Mouse (Mus musculus): ENCODE results near the gene Scarb2. TPM values are rescaled to one million over a fixed set of nuclear protein-coding genes. Genes with fewer than 3 reads are reported as not detected.
A peak's percentile ranks its signal among the peaks of the same experiment; 100 is the strongest.

The Scarb2 gene
- polyA plus RNA-seq, 1 experiment from 2014 or later = 26.7 TPM

- H3K4me3 ChIP-seq (ENCODE audit: low read depth, low read length) = no peak overlapping the region
- ATAC-seq = no peak
- H3K4me2 ChIP-seq (ENCODE audit: low read length) = no peak overlapping the region
- no peaks in the 10 kb centered on the region for H3K27me3 ChIP-seq (ENCODE audit: control insufficient read depth, insufficient read depth, low read depth, low read length)
- no peak overlapping the region for H3K9ac ChIP-seq (ENCODE audit: low read depth, low read length)
- H3K9me3 ChIP-seq (replicated peaks; ENCODE audit: control insufficient read depth, low read length, poor library complexity, severe bottlenecking) = no peaks in the 10 kb centered on the region
- no peaks in the 10 kb centered on the region for H3K4me1 ChIP-seq (ENCODE audit: control insufficient read depth, insufficient read depth, low read length)
- H3K36me3 ChIP-seq (ENCODE audit: control insufficient read depth, insufficient read depth, low read length) = no peaks in the 10 kb centered on the region
- 88% methylated on average over 5 of the region's 5 CpGs for WGBS
- no peak overlapping the region for H3K27ac ChIP-seq (ENCODE audit: low read length)
Observed at GRCm38 (mm10) chr5:92512066-92512465, 5.4 kb upstream of the Scarb2 start.

GRCm38 (mm10) chr5:92511256-92511655 lies 4.6 kb upstream of the Scarb2 start:
- Histone ChIP-seq H3K4me2 (ENCODE audit: low read length) (no peak overlapping the region), H3K4me1 (ENCODE audit: control insufficient read depth, insufficient read depth, low read length) (peaks cover 2% of the 10 kb centered on the region), H3K4me3 (ENCODE audit: low read depth, low read length) (no peak overlapping the region), H3K9me3 (replicated peaks; ENCODE audit: control insufficient read depth, low read length, poor library complexity, severe bottlenecking) (no peaks in the 10 kb centered on the region), H3K27me3 (ENCODE audit: control insufficient read depth, insufficient read depth, low read depth, low read length) (no peaks in the 10 kb centered on the region), H3K36me3 (ENCODE audit: control insufficient read depth, insufficient read depth, low read length) (no peaks in the 10 kb centered on the region), H3K27ac (ENCODE audit: low read length) (no peak overlapping the region), H3K9ac (ENCODE audit: low read depth, low read length) (no peak overlapping the region)
- no peak for ATAC-seq

GRCm38 (mm10) chr5:92508853-92509252 lies 2.2 kb upstream of the Scarb2 start:
- Histone ChIP-seq H3K4me2 (ENCODE audit: low read length) (no peak overlapping the region), H3K9ac (ENCODE audit: low read depth, low read length) (no peak overlapping the region), H3K27me3 (ENCODE audit: control insufficient read depth, insufficient read depth, low read depth, low read length) (no peaks in the 10 kb centered on the region), H3K4me1 (ENCODE audit: control insufficient read depth, insufficient read depth, low read length) (peaks cover 6% of the 10 kb centered on the region), H3K36me3 (ENCODE audit: control insufficient read depth, insufficient read depth, low read length) (no peaks in the 10 kb centered on the region), H3K9me3 (replicated peaks; ENCODE audit: control insufficient read depth, low read length, poor library complexity, severe bottlenecking) (no peaks in the 10 kb centered on the region), H3K4me3 (ENCODE audit: low read depth, low read length) (no peak overlapping the region), H3K27ac (ENCODE audit: low read length) (no peak overlapping the region)
- ATAC-seq = no peak
- WGBS = 91% methylated on average over 5 of the region's 5 CpGs

DNA sequence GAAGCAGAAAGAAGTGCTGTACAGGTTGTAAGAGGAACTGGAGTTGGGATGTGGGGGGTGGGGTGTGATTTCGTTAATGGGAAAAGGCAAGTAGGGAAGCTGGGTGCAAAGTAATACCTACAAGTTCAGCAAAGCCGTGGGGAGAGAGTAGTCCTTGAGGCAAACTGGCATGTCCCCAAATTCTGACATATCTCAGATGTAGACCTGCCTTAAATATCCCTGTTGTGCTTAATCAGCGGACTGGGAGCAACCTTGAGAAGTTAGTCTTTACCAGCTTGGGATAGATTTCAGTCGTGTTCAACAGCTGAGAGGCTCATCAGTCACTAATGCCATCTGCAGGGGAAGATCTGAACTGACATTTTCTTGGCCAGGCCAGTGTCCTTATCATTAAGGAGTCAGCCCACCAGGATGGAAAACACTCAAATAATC lies 318 bp downstream of the Scarb2 start:
- WGBS = 23% methylated on average over 4 of the region's 4 CpGs
- no peak for ATAC-seq
- no peaks in the 10 kb centered on the region for H3K9me3 ChIP-seq (replicated peaks; ENCODE audit: control insufficient read depth, low read length, poor library complexity, severe bottlenecking)
- peak overlapping the region; percentile 93 for H3K4me3 ChIP-seq (ENCODE audit: low read depth, low read length)
- peaks cover 21% of the 10 kb centered on the region for H3K4me1 ChIP-seq (ENCODE audit: control insufficient read depth, insufficient read depth, low read length)
- H3K4me2 ChIP-seq (ENCODE audit: low read length) = peak overlapping the region; percentile 86
- H3K9ac ChIP-seq (ENCODE audit: low read depth, low read length) = peak overlapping the region; percentile 99; the same call in 1 of the 2 replicates
- H3K27ac ChIP-seq (ENCODE audit: low read length) = peak overlapping the region; percentile 99
- no peaks in the 10 kb centered on the region for H3K36me3 ChIP-seq (ENCODE audit: control insufficient read depth, insufficient read depth, low read length)
- no peaks in the 10 kb centered on the region for H3K27me3 ChIP-seq (ENCODE audit: control insufficient read depth, insufficient read depth, low read depth, low read length)

GRCm38 (mm10) chr5:92505402-92505865 lies 1.2 kb downstream of the Scarb2 start:
- peak; percentile 97 for ATAC-seq

DNA sequence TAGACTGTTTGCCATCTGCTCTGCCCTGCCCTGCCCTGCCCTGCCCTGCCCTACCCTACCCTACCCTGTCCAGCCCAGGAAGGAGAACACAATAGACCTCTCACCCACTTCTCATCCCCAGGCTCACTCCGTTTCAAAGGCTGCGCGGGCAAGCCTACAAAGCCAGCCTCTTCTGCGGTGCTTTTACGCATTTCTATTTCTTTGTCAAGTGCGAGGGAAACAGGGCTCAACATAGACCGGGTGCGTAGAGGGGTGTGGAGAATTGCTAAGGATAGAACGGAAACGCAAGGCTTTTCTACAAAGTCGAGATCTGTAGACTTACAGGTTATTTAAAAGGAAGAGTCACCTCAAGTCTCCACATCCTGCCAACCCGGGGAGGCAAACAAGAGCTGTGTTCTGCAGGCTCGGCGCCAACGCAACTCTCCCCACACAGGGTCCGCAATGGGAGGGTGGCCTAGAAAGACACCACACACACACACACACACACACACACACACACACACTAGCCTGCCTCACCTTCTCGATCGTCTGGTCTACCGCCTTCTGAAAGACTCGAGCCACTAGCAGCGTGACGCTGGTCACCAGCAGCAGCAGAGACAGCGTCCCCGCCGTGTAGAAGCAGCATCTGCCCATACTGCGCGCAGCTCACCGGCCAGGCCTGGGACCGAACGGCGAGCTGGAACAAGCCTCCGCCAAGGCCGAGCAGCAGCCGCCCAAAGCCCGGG lies 1.8 kb downstream of the Scarb2 start:
- ATAC-seq = peak; percentile 86
- Histone ChIP-seq H3K4me1 (ENCODE audit: control insufficient read depth, insufficient read depth, low read length) (peaks cover 21% of the 10 kb centered on the region), H3K4me3 (ENCODE audit: low read depth, low read length) (peak overlapping the region; percentile 93), H3K9ac (ENCODE audit: low read depth, low read length) (peak overlapping the region; percentile 99), H3K36me3 (ENCODE audit: control insufficient read depth, insufficient read depth, low read length) (no peaks in the 10 kb centered on the region), H3K9me3 (replicated peaks; ENCODE audit: control insufficient read depth, low read length, poor library complexity, severe bottlenecking) (no peaks in the 10 kb centered on the region), H3K4me2 (ENCODE audit: low read length) (peak overlapping the region; percentile 86), H3K27me3 (ENCODE audit: control insufficient read depth, insufficient read depth, low read depth, low read length) (no peaks in the 10 kb centered on the region), H3K27ac (ENCODE audit: low read length) (peak overlapping the region; percentile 99)
- under 1% methylated on average over 35 of the region's 35 CpGs for WGBS

More at GRCm38 (mm10) chr5:92505402-92505865, 1.2 kb downstream of the Scarb2 start:
- H3K4me2 ChIP-seq (ENCODE audit: low read length) = peak overlapping the region; percentile 86
- no peaks in the 10 kb centered on the region for H3K27me3 ChIP-seq (ENCODE audit: control insufficient read depth, insufficient read depth, low read depth, low read length)
- peak overlapping the region; percentile 99 for H3K27ac ChIP-seq (ENCODE audit: low read length)
- H3K9me3 ChIP-seq (replicated peaks; ENCODE audit: control insufficient read depth, low read length, poor library complexity, severe bottlenecking) = no peaks in the 10 kb centered on the region
- H3K9ac ChIP-seq (ENCODE audit: low read depth, low read length) = peak overlapping the region; percentile 99
- H3K4me1 ChIP-seq (ENCODE audit: control insufficient read depth, insufficient read depth, low read length) = peaks cover 21% of the 10 kb centered on the region
- WGBS = 0% methylated on average over 48 of the region's 48 CpGs
- peak overlapping the region; percentile 93 for H3K4me3 ChIP-seq (ENCODE audit: low read depth, low read length)
- H3K36me3 ChIP-seq (ENCODE audit: control insufficient read depth, insufficient read depth, low read length) = no peaks in the 10 kb centered on the region

DNA sequence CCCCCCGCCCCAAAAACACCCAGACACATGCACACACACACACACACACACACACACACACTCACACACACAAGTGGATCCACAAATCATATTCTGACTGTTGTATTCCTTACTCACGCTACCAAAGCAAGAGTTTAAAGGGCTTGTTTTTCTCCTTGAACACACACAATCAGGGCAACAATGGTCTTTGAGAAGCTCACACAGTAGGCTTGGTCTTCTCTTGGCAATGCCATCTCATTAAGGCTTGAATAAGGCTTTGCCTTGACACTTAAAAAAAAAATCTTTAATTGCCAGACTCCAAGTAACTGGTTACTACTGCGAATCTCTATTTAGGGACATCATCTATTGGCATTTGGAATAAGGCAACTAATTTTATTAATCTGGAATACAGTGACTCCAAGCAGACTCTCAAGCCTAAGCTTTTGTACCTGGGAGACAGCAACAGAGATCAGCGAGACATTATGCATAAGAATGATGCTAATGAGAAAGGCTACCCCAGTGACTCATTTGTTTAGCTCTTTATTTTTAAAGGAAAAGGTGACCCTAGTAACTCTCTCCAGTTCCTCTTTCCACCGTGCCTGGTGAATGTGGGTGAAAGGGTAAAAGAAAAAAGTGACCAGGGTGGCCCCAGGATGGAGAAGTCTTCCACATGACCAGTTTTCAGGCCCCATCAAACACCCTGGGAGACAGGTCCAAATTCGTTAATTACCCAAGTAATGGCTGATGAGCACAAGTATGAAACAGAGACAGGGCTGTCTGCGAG lies 2.6 kb downstream of the Scarb2 start:
- Histone ChIP-seq H3K9ac (ENCODE audit: low read depth, low read length) (peak overlapping the region; percentile 99), H3K9me3 (replicated peaks; ENCODE audit: control insufficient read depth, low read length, poor library complexity, severe bottlenecking) (no peaks in the 10 kb centered on the region), H3K36me3 (ENCODE audit: control insufficient read depth, insufficient read depth, low read length) (no peaks in the 10 kb centered on the region), H3K4me2 (ENCODE audit: low read length) (peak overlapping the region; percentile 86), H3K27ac (ENCODE audit: low read length) (peak overlapping the region; percentile 99), H3K4me3 (ENCODE audit: low read depth, low read length) (peak overlapping the region; percentile 93), H3K4me1 (ENCODE audit: control insufficient read depth, insufficient read depth, low read length) (peaks cover 24% of the 10 kb centered on the region), H3K27me3 (ENCODE audit: control insufficient read depth, insufficient read depth, low read depth, low read length) (no peaks in the 10 kb centered on the region)
- 22% methylated on average over 7 of the region's 7 CpGs for WGBS
- no peak for ATAC-seq

DNA sequence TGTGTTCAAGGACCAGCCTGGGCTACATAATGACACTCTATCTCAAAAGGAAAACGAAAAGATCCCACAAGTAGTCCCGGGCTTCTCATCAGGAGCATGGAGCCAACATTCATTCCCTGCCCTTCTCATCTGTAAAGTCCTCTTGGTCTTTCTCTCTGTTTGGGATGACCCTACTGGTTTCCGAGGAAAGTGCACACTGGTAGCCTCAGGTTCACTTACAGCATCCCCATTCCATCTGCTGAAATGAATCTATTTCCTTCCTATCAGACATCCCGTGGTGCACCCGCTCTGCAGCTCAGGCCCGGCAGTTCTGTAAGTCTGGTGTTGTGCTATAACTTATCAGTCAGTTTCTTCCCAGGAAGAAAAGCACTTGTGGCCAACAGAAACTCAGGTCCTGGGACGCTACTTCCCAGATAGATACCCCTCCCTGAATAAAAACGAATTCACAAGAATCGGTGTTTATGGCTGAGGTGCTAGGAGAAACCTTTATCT lies 3.2 kb downstream of the Scarb2 start:
- no peaks in the 10 kb centered on the region for H3K27me3 ChIP-seq (ENCODE audit: control insufficient read depth, insufficient read depth, low read depth, low read length)
- 75% methylated on average over 9 of the region's 9 CpGs for WGBS
- ATAC-seq = no peak
- no peaks in the 10 kb centered on the region for H3K36me3 ChIP-seq (ENCODE audit: control insufficient read depth, insufficient read depth, low read length)
- H3K4me2 ChIP-seq (ENCODE audit: low read length) = peak overlapping the region; percentile 86
- H3K9ac ChIP-seq (ENCODE audit: low read depth, low read length) = peak overlapping the region; percentile 18; the same call in 1 of the 2 replicates
- peak overlapping the region; percentile 93 for H3K4me3 ChIP-seq (ENCODE audit: low read depth, low read length)
- no peak overlapping the region for H3K27ac ChIP-seq (ENCODE audit: low read length)
- peaks cover 31% of the 10 kb centered on the region for H3K4me1 ChIP-seq (ENCODE audit: control insufficient read depth, insufficient read depth, low read length)
- no peaks in the 10 kb centered on the region for H3K9me3 ChIP-seq (replicated peaks; ENCODE audit: control insufficient read depth, low read length, poor library complexity, severe bottlenecking)

DNA sequence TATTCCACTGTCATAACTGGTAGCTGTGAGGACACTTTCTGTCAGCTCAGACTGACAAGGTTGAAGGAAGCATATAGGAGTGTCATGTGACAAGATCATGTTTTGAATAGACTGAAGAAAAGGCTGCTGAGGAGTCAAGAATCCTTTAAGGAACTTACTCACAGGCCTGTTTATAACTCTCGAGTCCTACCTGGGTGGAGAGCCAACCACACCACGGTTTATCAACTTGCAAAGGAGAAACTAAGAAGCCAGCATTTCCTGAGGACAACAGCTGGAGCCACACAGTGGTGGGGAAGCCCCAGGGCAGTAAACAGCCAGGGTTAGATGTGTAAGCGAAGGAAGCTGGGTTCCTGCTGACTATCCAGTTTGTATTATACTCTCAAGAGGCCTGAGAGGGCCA lies 7.3 kb downstream of the Scarb2 start:
- Histone ChIP-seq H3K4me3 (ENCODE audit: low read depth, low read length) (no peak overlapping the region), H3K4me1 (ENCODE audit: control insufficient read depth, insufficient read depth, low read length) (peaks cover 33% of the 10 kb centered on the region), H3K27me3 (ENCODE audit: control insufficient read depth, insufficient read depth, low read depth, low read length) (no peaks in the 10 kb centered on the region), H3K9ac (ENCODE audit: low read depth, low read length) (no peak overlapping the region), H3K9me3 (replicated peaks; ENCODE audit: control insufficient read depth, low read length, poor library complexity, severe bottlenecking) (no peaks in the 10 kb centered on the region), H3K4me2 (ENCODE audit: low read length) (no peak overlapping the region), H3K27ac (ENCODE audit: low read length) (no peak overlapping the region), H3K36me3 (ENCODE audit: control insufficient read depth, insufficient read depth, low read length) (no peaks in the 10 kb centered on the region)
- 75% methylated on average over 3 of the region's 3 CpGs for WGBS
- no peak for ATAC-seq
